Mouse (Mus musculus): ENCODE measurements around the gene Adgrv1.

DNA sequence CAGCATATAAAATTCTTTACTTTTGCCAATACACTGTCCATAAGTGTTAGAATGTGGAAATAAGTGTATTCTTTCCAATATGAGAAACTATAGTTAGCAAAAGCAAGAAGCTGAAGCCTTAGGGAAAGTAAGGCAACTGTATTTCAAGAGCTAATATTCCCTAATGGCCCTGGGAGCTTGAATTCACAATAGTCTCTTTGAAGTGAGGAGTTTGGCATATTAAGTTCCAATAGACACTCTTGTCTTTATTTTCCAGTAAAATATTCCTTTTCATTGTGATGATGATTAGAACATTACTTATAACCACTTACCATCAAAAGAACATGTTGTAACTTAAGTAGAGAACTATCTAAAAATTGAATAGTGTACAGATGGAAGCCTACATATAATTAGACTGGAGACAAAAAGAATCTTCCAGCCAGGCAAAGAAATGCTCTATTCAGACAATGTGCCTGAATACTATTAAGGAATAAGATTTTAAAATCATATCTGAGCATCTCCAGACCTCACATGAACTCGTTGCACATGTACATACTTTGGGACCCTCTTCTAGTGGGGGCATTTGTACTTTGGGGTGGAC, 225.0 kb downstream of the Adgrv1 start:
- TF ChIP-seq CTCF (IDR thresholded peaks at IDR 0.05; ENCODE audit: low read depth) (no peak), EP300 (IDR thresholded peaks at IDR 0.05; ENCODE audit: low read depth) (no peak)
